Mouse (Mus musculus) midbrain, postnatal 0 days (tissue): ENCODE results near the gene Zfp423. TPM values are rescaled to one million over a fixed set of nuclear protein-coding genes. Genes with fewer than 3 reads are reported as not detected.

Experiments used
- ATAC-seq: fragments of 200-750 bp; cut with Nextera tagmentation; 2 replicates; pipeline ENCODE4 v1.8.0; 2017; ENCODE audit warnings: moderate number of reproducible peaks, mild to moderate bottlenecking, moderate TSS enrichment, moderate library complexity; ENCODE audit not compliant: low FRiP score
- DNase-seq: peaks from one replicate; pipeline ENCODE4 v3.0.0-alpha.2; 2015; ENCODE audit warnings: low spot score
- H3K27ac ChIP-seq: fragments of 300-500 bp; sonication (generic); 2 replicates; pipeline ENCODE4 v1.5.1; 2014; ENCODE audit warnings: low read depth, mild to moderate bottlenecking, low read length, mixed read lengths
- H3K27me3 ChIP-seq: fragments of 300-500 bp; sonication (generic); 2 replicates; pipeline ENCODE4 v1.6.1; 2014; ENCODE audit warnings: low read length, control low read depth, mixed read lengths; ENCODE audit not compliant: insufficient read depth
- H3K36me3 ChIP-seq: fragments of 300-500 bp; sonication (generic); 2 replicates; pipeline ENCODE4 v1.6.1; 2014; ENCODE audit warnings: low read length, control low read depth, mixed read lengths; ENCODE audit not compliant: insufficient read depth
- H3K4me1 ChIP-seq: fragments of 300-500 bp; sonication (generic); 2 replicates; pipeline ENCODE4 v1.6.1; 2014; ENCODE audit warnings: mild to moderate bottlenecking, control low read depth, antibody characterized with exemption, low read length, mixed read lengths; ENCODE audit not compliant: insufficient read depth
- H3K4me2 ChIP-seq: fragments of 300-500 bp; sonication (generic); 2 replicates; pipeline ENCODE4 v1.6.1; 2014; ENCODE audit warnings: low read depth, mild to moderate bottlenecking, low read length, mixed read lengths; ENCODE audit not compliant: poor library complexity, severe bottlenecking
- H3K4me3 ChIP-seq: fragments of 300-500 bp; sonication (generic); 2 replicates; pipeline ENCODE4 v1.5.1; 2014; ENCODE audit warnings: low read depth, mild to moderate bottlenecking, low read length, moderate library complexity
- H3K9ac ChIP-seq: fragments of 300-500 bp; sonication (generic); replicated peaks from 2 replicates; pipeline ENCODE4 v1.6.1; 2014; ENCODE audit warnings: mild to moderate bottlenecking, low read length, moderate library complexity, mixed read lengths; ENCODE audit not compliant: poor library complexity, severe bottlenecking
- H3K9me3 ChIP-seq: fragments of 300-500 bp; sonication (generic); 2 replicates; pipeline ENCODE4 v1.6.1; 2016; ENCODE audit warnings: low read length, control low read depth
- CTCF ChIP-seq: IDR thresholded peaks from 2 replicates; pipeline ENCODE4 v1.5.1; 2016; ENCODE audit warnings: antibody characterized with exemption, mild to moderate bottlenecking
- WGBS: fragments of 180-500 bp; shearing (Covaris S2); extraction: QIAGEN DNeasy Blood & Tissue Kit; methylation state at CpG from one replicate; pipeline ENCODE4 v1.1.7; 2014; 5-methylcytosine and 5-hydroxymethylcytosine counted together
- polyA plus RNA-seq: library from polyadenylated mRNA; unstranded; fragments of >200 nt; fragmentation: Nextera tagmentation; extraction: Ambion mirVana; gene quantifications from 2 replicates; pipeline ENCODE4 v1.2.1, GENCODE M21; 2015
- total RNA-seq: library from RNA; depleted of rRNA; stranded (reverse); fragments of >200 nt; gene quantifications from 2 replicates; pipeline ENCODE4 v1.2.3, GENCODE M21; 2014

The Zfp423 gene
- total and polyA plus RNA-seq, 2 experiments from 2014 or later: 22.9 to 57.5 TPM

GRCm38 (mm10) chr8:87831567-87831966 is 127.8 kb downstream of the Zfp423 start:
- no peak for TF ChIP-seq CTCF
- Histone ChIP-seq H3K9ac (no peak overlapping the region), H3K27me3 (no peaks in the 10 kb centered on the region), H3K36me3 (no peaks in the 10 kb centered on the region), H3K9me3 (no peaks in the 10 kb centered on the region), H3K4me1 (peaks cover 44% of the 10 kb centered on the region), H3K27ac (no peak overlapping the region), H3K4me2 (no peak overlapping the region), H3K4me3 (no peak overlapping the region)
- ATAC-seq (peak; percentile 36; the same call in 1 of the 2 replicates), DNase-seq (no peak)
- 27% methylated on average over 5 of the region's 5 CpGs for WGBS

GRCm38 (mm10) chr8:87831116-87831515 is 128.3 kb downstream of the Zfp423 start:
- Histone ChIP-seq H3K36me3 (no peaks in the 10 kb centered on the region), H3K27ac (peak overlapping the region; percentile 21; the same call in 1 of the 2 replicates), H3K9ac (no peak overlapping the region), H3K4me1 (peaks cover 42% of the 10 kb centered on the region), H3K4me3 (no peak overlapping the region), H3K27me3 (no peaks in the 10 kb centered on the region), H3K4me2 (no peak overlapping the region), H3K9me3 (no peaks in the 10 kb centered on the region)
- no peak for TF ChIP-seq CTCF
- peak; percentile 51 for DNase-seq
- WGBS: 9% methylated on average over 9 of the region's 9 CpGs
- no peak for ATAC-seq

GRCm38 (mm10) chr8:87830200-87830599 is 129.2 kb downstream of the Zfp423 start:
- no peaks in the 10 kb centered on the region for H3K27me3 ChIP-seq
- H3K4me3 ChIP-seq: no peak overlapping the region
- H3K9ac ChIP-seq: no peak overlapping the region
- DNase-seq: peak; percentile 28
- no peak overlapping the region for H3K4me2 ChIP-seq
- peak; percentile 61 for TF ChIP-seq CTCF
- no peaks in the 10 kb centered on the region for H3K36me3 ChIP-seq
- H3K9me3 ChIP-seq: no peaks in the 10 kb centered on the region
- H3K4me1 ChIP-seq: peaks cover 35% of the 10 kb centered on the region
- 21% methylated on average over 6 of the region's 6 CpGs for WGBS
- no peak overlapping the region for H3K27ac ChIP-seq
- no peak for ATAC-seq

- no peak overlapping the region for H3K4me2 ChIP-seq
- 83% methylated on average over 9 of the region's 9 CpGs for WGBS
- DNase-seq: no peak
- peaks cover 23% of the 10 kb centered on the region; the same call in 1 of the 2 replicates for H3K4me1 ChIP-seq
- no peak overlapping the region for H3K9ac ChIP-seq
- no peak overlapping the region for H3K27ac ChIP-seq
- no peak for TF ChIP-seq CTCF
- H3K4me3 ChIP-seq: no peak overlapping the region
- no peaks in the 10 kb centered on the region for H3K9me3 ChIP-seq
- no peak for ATAC-seq
- H3K27me3 ChIP-seq: no peaks in the 10 kb centered on the region
- H3K36me3 ChIP-seq: no peaks in the 10 kb centered on the region
Measured at GRCm38 (mm10) chr8:87826013-87826660, 133.3 kb downstream of the Zfp423 start.

GRCm38 (mm10) chr8:87823172-87823571 is 136.2 kb downstream of the Zfp423 start:
- H3K27ac ChIP-seq: no peak overlapping the region
- no peak overlapping the region for H3K4me2 ChIP-seq
- no peaks in the 10 kb centered on the region for H3K9me3 ChIP-seq
- H3K36me3 ChIP-seq: no peaks in the 10 kb centered on the region
- H3K4me1 ChIP-seq: peaks cover 18% of the 10 kb centered on the region; the same call in 1 of the 2 replicates
- H3K4me3 ChIP-seq: no peak overlapping the region
- TF ChIP-seq CTCF: no peak
- ATAC-seq (no peak), DNase-seq (no peak)
- H3K9ac ChIP-seq: no peak overlapping the region
- 5% methylated on average over 7 of the region's 7 CpGs for WGBS
- no peaks in the 10 kb centered on the region for H3K27me3 ChIP-seq

- no peak overlapping the region for H3K4me2 ChIP-seq
- peaks cover 18% of the 10 kb centered on the region; the same call in 1 of the 2 replicates for H3K4me1 ChIP-seq
- no peak overlapping the region for H3K27ac ChIP-seq
- no peak overlapping the region for H3K9ac ChIP-seq
- no peak overlapping the region for H3K4me3 ChIP-seq
- H3K36me3 ChIP-seq: no peaks in the 10 kb centered on the region
- no peak for DNase-seq
- H3K27me3 ChIP-seq: no peaks in the 10 kb centered on the region
- WGBS: 13% methylated on average over 12 of the region's 12 CpGs
- TF ChIP-seq CTCF: peak; percentile 46
- H3K9me3 ChIP-seq: no peaks in the 10 kb centered on the region
- no peak for ATAC-seq
Measured at GRCm38 (mm10) chr8:87822690-87823089, 136.7 kb downstream of the Zfp423 start.
